Mouse (Mus musculus) heart, embryonic 13.5 days (tissue): ENCODE data around the gene Gcn1l1. TPM values are rescaled to one million over a fixed set of nuclear protein-coding genes. Genes with fewer than 3 reads are reported as not detected.

Experiments used
- ATAC-seq: fragments of 200-750 bp; cut with Nextera tagmentation; 2 replicates; pipeline ENCODE4 v1.8.0; 2017; ENCODE audit warnings: moderate TSS enrichment; ENCODE audit not compliant: insufficient number of reproducible peaks, low FRiP score, low TSS enrichment; ENCODE audit errors: extremely low read depth
- H3K27ac ChIP-seq: fragments of 300-500 bp; sonication (generic); replicated peaks from 2 replicates; pipeline ENCODE4 v1.5.1; 2015; ENCODE audit warnings: moderate library complexity, mild to moderate bottlenecking, inconsistent platforms
- H3K27me3 ChIP-seq: fragments of 300-500 bp; sonication (generic); replicated peaks from 2 replicates; pipeline ENCODE4 v1.6.1; 2015; ENCODE audit warnings: mild to moderate bottlenecking, inconsistent platforms
- H3K36me3 ChIP-seq: fragments of 300-500 bp; sonication (generic); 2 replicates; pipeline ENCODE4 v1.6.1; 2015; ENCODE audit warnings: mild to moderate bottlenecking, inconsistent platforms
- H3K4me1 ChIP-seq: fragments of 300-500 bp; sonication (generic); 2 replicates; pipeline ENCODE4 v1.6.1; 2015; ENCODE audit warnings: inconsistent platforms
- H3K4me2 ChIP-seq: fragments of 300-500 bp; sonication (generic); 2 replicates; pipeline ENCODE4 v1.6.1; 2015; ENCODE audit warnings: inconsistent platforms, mild to moderate bottlenecking, moderate library complexity
- H3K4me3 ChIP-seq: fragments of 300-500 bp; sonication (generic); 2 replicates; pipeline ENCODE4 v1.5.1; 2015; ENCODE audit warnings: moderate library complexity, mild to moderate bottlenecking, inconsistent platforms
- H3K9ac ChIP-seq: fragments of 300-500 bp; sonication (generic); 2 replicates; pipeline ENCODE4 v1.6.1; 2015; ENCODE audit warnings: inconsistent platforms, mild to moderate bottlenecking, moderate library complexity
- H3K9me3 ChIP-seq: fragments of 300-500 bp; sonication (generic); 2 replicates; pipeline ENCODE4 v1.6.1; 2016; ENCODE audit warnings: inconsistent platforms
- WGBS: fragments of 180-500 bp; shearing (Covaris S2); methylation state at CpG from one replicate; pipeline ENCODE4 v1.1.7; 2015; ENCODE audit warnings: mixed read lengths; 5-methylcytosine and 5-hydroxymethylcytosine counted together
- polyA plus RNA-seq: library from polyadenylated mRNA; unstranded; fragments of >200 nt; fragmentation: Nextera tagmentation; extraction: Ambion mirVana; gene quantifications from 2 replicates; pipeline ENCODE4 v1.2.1, GENCODE M21; 2015

Gcn1l1 gene
- polyA plus RNA-seq, 1 experiment from 2014 or later: 26.7 TPM

DNA sequence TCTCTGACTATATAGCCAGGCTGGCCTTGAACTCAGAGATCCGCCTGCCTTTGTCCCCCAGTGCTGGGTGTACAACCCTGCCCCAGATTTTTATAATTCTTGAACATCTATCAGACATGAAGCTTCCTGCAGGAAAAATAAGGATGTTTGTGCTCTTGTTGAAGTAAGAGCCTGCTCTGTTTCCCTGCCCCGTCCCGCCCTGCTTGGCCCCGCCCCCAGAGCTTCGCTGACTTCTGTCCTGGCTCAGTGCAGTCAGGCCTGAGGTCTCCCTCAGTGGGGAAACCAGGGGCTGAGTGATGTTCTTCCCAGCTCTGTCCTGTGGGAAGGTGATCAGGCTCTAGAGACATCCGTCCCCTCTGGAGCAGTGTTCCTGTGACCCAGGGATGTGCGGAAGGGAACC lies 57.6 kb downstream of the Gcn1l1 start:
- no peak for ATAC-seq
- Histone ChIP-seq H3K36me3 (peaks cover 51% of the 10 kb centered on the region), H3K27ac (no peak overlapping the region), H3K4me1 (no peaks in the 10 kb centered on the region), H3K9ac (no peak overlapping the region), H3K4me2 (no peak overlapping the region), H3K4me3 (no peak overlapping the region), H3K9me3 (no peaks in the 10 kb centered on the region), H3K27me3 (no peaks in the 10 kb centered on the region)
- 81% methylated on average over 7 of the region's 7 CpGs for WGBS

DNA sequence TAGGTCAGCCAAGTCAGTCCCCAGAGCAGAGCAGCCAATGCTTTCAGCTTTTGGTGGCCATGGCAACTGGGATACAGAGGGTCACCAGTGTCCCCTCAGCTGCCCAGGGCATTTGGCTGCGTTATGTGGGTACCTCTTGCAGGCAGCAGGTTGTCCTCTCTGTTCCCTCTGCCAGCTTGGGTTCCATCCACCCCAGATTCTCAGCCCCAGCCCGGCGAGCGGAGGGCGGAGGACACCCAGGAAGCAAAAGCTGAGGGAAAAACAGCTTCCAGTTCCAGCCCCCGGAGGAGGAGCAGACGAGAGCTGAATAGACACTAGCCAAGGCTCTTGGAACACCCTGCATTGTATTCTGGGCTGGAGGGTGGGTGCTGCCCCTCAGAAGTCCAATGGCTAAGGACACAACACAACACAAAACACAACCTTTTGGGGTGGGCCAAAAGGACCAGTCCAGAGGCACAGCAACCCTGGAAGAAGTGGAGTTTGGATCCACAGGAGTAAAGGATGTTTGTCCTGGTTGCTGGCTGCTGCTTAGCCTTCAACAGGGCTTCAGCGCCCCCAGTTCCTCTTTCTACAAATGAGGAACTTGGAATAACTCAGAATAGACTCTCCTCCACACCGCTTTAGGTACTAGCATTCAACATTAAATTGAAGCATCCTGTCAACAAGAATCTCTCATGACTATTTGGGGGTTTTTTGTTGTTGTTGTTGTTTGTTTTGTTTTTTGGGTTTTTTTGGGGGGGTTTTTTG lies 58.8 kb downstream of the Gcn1l1 start:
- Histone ChIP-seq H3K4me3 (no peak overlapping the region), H3K27me3 (no peaks in the 10 kb centered on the region), H3K9ac (no peak overlapping the region), H3K27ac (no peak overlapping the region), H3K4me1 (no peaks in the 10 kb centered on the region), H3K4me2 (no peak overlapping the region), H3K36me3 (peaks cover 39% of the 10 kb centered on the region), H3K9me3 (no peaks in the 10 kb centered on the region)
- no peak for ATAC-seq
- 81% methylated on average over 9 of the region's 9 CpGs for WGBS

DNA sequence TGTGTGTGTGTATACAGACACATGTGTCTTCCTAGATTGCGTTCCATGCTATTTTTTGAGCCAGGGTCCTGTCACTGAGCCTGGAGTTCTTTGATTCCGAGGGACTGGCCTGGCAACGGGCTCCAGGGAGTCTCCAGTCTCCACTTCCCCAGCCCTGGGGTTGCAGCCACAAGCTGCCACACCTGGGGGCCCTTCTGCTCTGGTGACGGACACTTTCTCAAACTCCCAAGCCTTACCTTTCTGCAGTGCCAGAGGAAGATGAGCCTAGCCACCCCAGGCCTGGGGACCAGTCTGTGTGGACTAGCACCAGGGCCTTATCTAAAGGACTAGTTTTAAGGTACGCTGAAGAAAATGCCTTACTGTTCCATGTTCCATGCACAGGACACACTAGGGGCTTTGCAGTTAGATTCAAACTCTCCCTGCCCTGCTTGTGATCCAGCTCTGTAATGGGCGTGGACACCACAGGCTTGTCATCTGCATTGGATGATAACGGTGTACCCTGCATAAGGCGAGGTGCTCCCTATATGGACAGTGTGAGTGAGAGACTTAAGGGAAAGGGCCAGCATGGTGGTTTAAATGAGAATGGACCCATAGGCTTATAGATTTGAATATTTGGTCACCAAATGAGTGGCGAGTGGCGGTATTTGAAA lies 61.3 kb downstream of the Gcn1l1 start:
- Histone ChIP-seq H3K36me3 (peaks cover 14% of the 10 kb centered on the region), H3K4me2 (0 out of 2 replicates have a peak overlapping the region, but pooled peaks have one; percentile 13), H3K9me3 (no peaks in the 10 kb centered on the region), H3K9ac (no peak overlapping the region), H3K27ac (no peak overlapping the region), H3K27me3 (no peaks in the 10 kb centered on the region), H3K4me1 (peaks cover 10% of the 10 kb centered on the region), H3K4me3 (no peak overlapping the region)
- ATAC-seq: no peak
- WGBS: 67% methylated on average over 10 of the region's 10 CpGs

DNA sequence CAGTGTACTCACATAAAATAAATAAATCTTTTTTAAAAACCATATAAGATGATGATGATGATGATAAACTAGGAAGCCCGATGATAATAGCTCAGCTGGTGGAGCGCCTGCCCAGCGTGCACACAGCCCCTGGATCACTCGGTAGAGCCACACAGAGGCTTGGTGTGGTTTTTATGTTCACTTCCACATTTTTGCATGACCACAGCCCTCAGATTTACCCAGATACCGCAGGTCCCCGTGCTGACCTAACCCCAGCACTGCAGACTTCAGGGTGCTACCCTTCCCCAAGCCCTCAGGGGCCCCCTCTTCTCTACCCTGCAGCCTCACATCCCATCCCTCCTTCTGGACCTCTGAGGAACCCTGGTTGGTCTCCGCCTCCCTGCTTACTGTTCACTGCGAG lies 63.0 kb downstream of the Gcn1l1 start:
- no peaks in the 10 kb centered on the region for H3K27me3 ChIP-seq
- H3K4me3 ChIP-seq: no peak overlapping the region
- H3K9me3 ChIP-seq: no peaks in the 10 kb centered on the region
- peaks cover 18% of the 10 kb centered on the region for H3K4me1 ChIP-seq
- ATAC-seq: no peak
- WGBS: 71% methylated on average over 8 of the region's 8 CpGs
- H3K4me2 ChIP-seq: no peak overlapping the region
- H3K9ac ChIP-seq: no peak overlapping the region
- H3K36me3 ChIP-seq: peaks cover 2% of the 10 kb centered on the region
- H3K27ac ChIP-seq: no peak overlapping the region

DNA sequence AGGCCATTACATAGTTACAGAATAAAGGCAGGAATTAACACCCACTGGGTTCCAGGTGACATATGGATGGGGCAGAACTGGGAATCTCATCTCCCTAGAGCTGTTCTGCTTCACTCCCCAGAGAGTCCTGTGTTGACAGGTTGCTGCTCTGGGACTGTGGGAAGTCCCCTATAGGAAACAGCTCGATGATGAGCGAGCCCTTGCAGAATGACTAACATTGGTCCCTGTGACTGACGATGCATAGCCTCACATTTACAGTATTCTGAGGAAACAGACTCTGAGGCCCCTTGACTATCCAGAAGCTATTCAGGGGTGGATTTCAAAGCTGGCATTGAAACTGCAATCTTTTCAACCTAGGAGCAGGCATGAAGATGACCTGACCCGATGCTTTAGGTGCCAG lies 64.6 kb downstream of the Gcn1l1 start:
- H3K4me3 ChIP-seq: no peak overlapping the region
- no peak overlapping the region for H3K9ac ChIP-seq
- no peaks in the 10 kb centered on the region for H3K9me3 ChIP-seq
- peaks cover 33% of the 10 kb centered on the region for H3K4me1 ChIP-seq
- no peak for ATAC-seq
- 79% methylated on average over 4 of the region's 4 CpGs for WGBS
- H3K27ac ChIP-seq: no peak overlapping the region
- H3K27me3 ChIP-seq: no peaks in the 10 kb centered on the region
- H3K4me2 ChIP-seq: no peak overlapping the region
- H3K36me3 ChIP-seq: peaks cover 10% of the 10 kb centered on the region; the same call in 1 of the 2 replicates

DNA sequence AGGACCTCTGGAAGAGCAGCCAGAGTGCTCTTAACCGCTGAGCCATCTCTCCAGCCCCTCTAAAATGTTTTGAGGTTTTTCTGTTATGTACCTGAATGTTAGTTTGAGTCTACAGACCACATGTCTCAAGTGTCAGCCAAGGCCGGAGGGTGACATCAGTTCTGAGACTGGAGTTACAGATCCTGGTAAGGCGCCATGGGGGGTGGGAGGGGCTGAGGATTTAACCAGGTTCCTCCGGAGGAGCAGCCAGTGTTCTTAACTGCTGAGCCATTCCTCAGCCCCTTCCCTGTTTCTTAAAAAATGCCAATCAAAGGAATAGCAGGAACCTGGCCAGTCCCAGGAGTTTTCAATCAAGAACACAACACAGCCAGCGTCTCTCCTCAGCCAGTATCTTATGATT lies 65.2 kb downstream of the Gcn1l1 start:
- Histone ChIP-seq H3K4me3 (peak overlapping the region; percentile 93; the same call in 1 of the 2 replicates), H3K9ac (peak overlapping the region; percentile 99), H3K27me3 (no peaks in the 10 kb centered on the region), H3K4me1 (peaks cover 40% of the 10 kb centered on the region), H3K36me3 (peaks cover 10% of the 10 kb centered on the region; the same call in 1 of the 2 replicates), H3K27ac (no peak overlapping the region), H3K4me2 (peak overlapping the region; percentile 87), H3K9me3 (no peaks in the 10 kb centered on the region)
- WGBS: 38% methylated on average over 5 of the region's 5 CpGs
- ATAC-seq: no peak

DNA sequence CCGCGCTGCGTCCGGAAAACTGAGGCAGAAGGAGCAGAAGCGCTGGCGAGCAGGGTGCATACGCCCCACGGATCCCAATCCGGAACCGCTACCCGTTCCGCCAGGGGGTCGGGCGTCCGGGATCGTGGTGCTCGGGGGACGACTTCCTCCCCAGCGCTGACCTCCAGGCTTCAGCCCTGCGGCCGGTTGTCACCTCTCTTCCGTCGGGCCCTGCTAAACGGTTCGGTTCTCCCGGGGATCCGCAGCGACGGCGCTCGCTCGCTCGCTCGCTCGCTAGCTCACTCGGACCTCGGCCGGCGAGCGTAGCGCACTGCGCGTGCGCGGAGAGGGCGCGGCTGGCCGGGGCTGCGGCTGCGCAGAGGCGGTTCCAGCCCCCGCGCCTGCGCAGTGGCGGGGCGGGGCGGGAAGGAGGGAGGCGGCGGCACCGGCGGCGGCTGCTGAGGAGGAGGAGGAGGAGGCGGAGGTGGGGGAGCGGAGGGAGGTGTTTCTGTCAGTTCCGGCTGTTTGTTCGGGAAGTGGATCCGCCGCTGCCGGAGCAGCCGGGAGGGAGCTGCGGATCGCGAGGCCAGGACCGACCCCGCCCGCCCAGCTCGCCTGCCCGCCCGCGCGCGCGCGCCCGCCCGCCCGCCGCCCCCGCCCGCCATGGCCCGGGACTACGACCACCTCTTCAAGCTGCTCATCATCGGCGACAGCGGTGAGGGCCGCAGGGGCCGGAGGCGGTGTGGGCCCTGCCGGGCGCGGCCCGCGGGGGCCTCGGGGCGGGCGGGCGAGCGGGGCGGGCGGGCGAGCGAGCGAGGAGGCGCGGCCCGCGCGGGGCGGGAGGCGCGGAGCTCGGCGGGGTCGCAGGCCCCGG lies 66.7 kb downstream of the Gcn1l1 start, which contains the start of gene Rab35:
TSS of gene Rab35 (plus strand) at position 404 of the 853 bp plus-strand sequence.
- peaks cover 51% of the 10 kb centered on the region for H3K4me1 ChIP-seq
- no peaks in the 10 kb centered on the region for H3K27me3 ChIP-seq
- H3K9ac ChIP-seq: peak within 1 kb of the TSS; percentile 99
- 1% methylated on average over 71 of the region's 125 CpGs for WGBS
- no peaks in the 10 kb centered on the region for H3K9me3 ChIP-seq
- peak; percentile 84 for ATAC-seq
- H3K4me3 ChIP-seq: peak within 1 kb of the TSS; percentile 93
- peaks cover 10% of the 10 kb centered on the region; the same call in 1 of the 2 replicates for H3K36me3 ChIP-seq
- peak within 1 kb of the TSS; percentile 87 for H3K4me2 ChIP-seq
- H3K27ac ChIP-seq: peak within 1 kb of the TSS; percentile 92

DNA sequence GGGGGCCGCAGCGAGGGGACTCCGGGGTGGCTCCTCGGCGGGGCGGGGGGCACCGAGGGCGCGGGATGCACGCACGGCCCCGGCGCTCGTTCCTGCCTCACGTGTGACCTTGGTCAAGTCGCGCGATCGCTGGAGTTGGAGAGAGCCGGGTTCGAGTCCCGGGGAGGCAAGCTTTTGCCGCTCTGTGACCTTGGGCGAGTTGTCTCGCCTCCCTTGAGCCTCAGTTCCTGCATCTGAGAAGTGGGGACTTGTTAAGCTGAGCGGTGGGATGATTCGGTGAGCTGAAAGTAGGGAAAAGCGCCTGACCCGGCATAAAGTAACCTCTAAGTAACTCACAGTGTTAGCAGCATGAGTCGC lies 67.3 kb downstream of the Gcn1l1 start:
- H3K27ac ChIP-seq: peak overlapping the region; percentile 92
- no peak for ATAC-seq
- peak overlapping the region; percentile 93 for H3K4me3 ChIP-seq
- H3K4me2 ChIP-seq: peak overlapping the region; percentile 87
- no peaks in the 10 kb centered on the region for H3K9me3 ChIP-seq
- peaks cover 14% of the 10 kb centered on the region; the same call in 1 of the 2 replicates for H3K36me3 ChIP-seq
- WGBS: 2% methylated on average over 30 of the region's 30 CpGs
- H3K9ac ChIP-seq: peak overlapping the region; percentile 99
- peaks cover 57% of the 10 kb centered on the region for H3K4me1 ChIP-seq
- H3K27me3 ChIP-seq: no peaks in the 10 kb centered on the region

DNA sequence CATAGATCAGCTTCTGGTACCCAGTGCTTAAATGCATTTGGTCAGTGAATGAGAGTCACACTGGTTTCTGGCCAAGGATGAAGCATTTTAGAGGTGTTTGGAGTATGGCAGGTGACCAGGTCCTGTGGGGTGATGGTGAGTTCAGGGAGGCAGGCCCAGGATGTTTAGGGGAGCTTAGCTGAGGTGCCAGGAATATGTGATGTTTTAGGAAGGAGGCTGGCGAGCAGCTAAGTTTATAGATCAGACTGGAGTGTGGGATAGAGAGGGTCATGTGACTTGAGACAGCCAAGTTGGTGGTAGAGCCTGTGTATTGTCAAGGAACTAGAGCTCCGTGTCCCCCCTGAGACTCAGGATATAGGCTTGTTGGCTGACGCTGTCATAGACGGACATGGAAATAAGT lies 68.0 kb downstream of the Gcn1l1 start:
- H3K4me1 ChIP-seq: peaks cover 57% of the 10 kb centered on the region
- H3K36me3 ChIP-seq: peaks cover 21% of the 10 kb centered on the region
- ATAC-seq: no peak
- WGBS: 37% methylated on average over 4 of the region's 4 CpGs
- peak overlapping the region; percentile 99 for H3K9ac ChIP-seq
- H3K9me3 ChIP-seq: no peaks in the 10 kb centered on the region
- H3K27ac ChIP-seq: peak overlapping the region; percentile 92
- H3K4me3 ChIP-seq: peak overlapping the region; percentile 93
- H3K4me2 ChIP-seq: peak overlapping the region; percentile 87
- no peaks in the 10 kb centered on the region for H3K27me3 ChIP-seq

DNA sequence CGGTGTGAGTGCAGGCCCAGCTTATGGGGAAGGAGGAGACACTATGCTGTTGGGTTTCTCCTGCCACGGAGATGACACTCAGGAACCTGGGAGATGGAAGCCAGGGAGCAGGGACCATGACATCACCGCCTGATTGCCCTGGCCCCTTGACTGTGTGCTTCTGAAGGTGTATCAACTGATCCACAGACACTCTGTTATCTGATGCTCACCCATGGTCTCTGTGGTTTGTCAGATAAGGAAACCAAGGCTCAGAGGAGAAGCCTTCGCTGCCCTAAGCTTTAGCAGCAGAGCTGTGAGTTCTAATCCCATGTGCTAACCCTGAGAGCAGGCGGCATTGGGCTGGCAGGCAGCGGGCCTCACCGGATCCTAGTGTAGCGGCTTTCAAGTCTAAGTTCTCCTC lies 69.0 kb downstream of the Gcn1l1 start:
- no peak overlapping the region for H3K27ac ChIP-seq
- H3K4me1 ChIP-seq: peaks cover 57% of the 10 kb centered on the region
- H3K9ac ChIP-seq: peak overlapping the region; percentile 99; the same call in 1 of the 2 replicates
- H3K36me3 ChIP-seq: peaks cover 31% of the 10 kb centered on the region
- no peak for ATAC-seq
- H3K4me2 ChIP-seq: peak overlapping the region; percentile 87
- H3K4me3 ChIP-seq: peak overlapping the region; percentile 93; the same call in 1 of the 2 replicates
- 79% methylated on average over 8 of the region's 8 CpGs for WGBS
- no peaks in the 10 kb centered on the region for H3K9me3 ChIP-seq
- no peaks in the 10 kb centered on the region for H3K27me3 ChIP-seq

DNA sequence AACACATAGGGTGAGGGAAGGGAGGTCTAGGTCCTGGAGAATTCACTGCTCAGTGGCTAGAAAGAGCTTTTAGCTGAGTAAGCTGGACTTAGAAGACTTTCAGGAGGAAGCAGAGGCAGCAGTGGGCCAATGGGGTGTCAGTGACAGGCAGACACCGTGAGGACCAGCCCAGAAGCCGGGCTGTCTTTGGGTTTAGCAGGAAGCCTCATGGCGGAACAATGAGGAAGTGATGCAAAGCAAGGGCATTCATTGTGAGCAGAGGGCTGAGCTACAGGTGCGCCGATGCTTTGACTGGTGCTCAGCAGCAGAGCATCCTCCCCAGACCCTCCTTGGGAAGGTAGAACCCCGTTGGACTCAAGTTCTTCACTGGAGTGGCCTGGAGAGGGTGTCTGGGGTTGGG lies 70.5 kb downstream of the Gcn1l1 start:
- ATAC-seq: no peak
- Histone ChIP-seq H3K9me3 (no peaks in the 10 kb centered on the region), H3K27me3 (no peaks in the 10 kb centered on the region), H3K4me2 (no peak overlapping the region), H3K4me1 (peaks cover 53% of the 10 kb centered on the region), H3K27ac (no peak overlapping the region), H3K9ac (no peak overlapping the region), H3K36me3 (peaks cover 46% of the 10 kb centered on the region), H3K4me3 (no peak overlapping the region)
- 65% methylated on average over 6 of the region's 6 CpGs for WGBS
